Mouse (Mus musculus) liver, embryonic 15.5 days (tissue): ENCODE results near the gene Ccdc146. TPM values are rescaled to one million over a fixed set of nuclear protein-coding genes. Genes with fewer than 3 reads are reported as not detected.
"Not testable (repeated sequence)": the region's sequence is repeated elsewhere in the genome, so short reads cannot be mapped to it uniquely, and the experiment has no call there.

Experiments used
- ATAC-seq: fragments of 200-750 bp; cut with Nextera tagmentation; 2 replicates; pipeline ENCODE4 v1.8.0; 2017; ENCODE audit warnings: moderate number of reproducible peaks, mild to moderate bottlenecking, moderate library complexity; ENCODE audit not compliant: insufficient read depth
- H3K27ac ChIP-seq: fragments of 300-500 bp; sonication (generic); replicated peaks from 2 replicates; pipeline ENCODE4 v1.5.1; 2015; ENCODE audit warnings: mild to moderate bottlenecking, inconsistent platforms
- H3K27me3 ChIP-seq: fragments of 300-500 bp; sonication (generic); 2 replicates; pipeline ENCODE4 v1.6.1; 2015; ENCODE audit warnings: mild to moderate bottlenecking, inconsistent platforms
- H3K36me3 ChIP-seq: fragments of 300-500 bp; sonication (generic); replicated peaks from 2 replicates; pipeline ENCODE4 v1.6.1; 2015; ENCODE audit warnings: moderate library complexity, mild to moderate bottlenecking, inconsistent platforms
- H3K4me1 ChIP-seq: fragments of 300-500 bp; sonication (generic); replicated peaks from 2 replicates; pipeline ENCODE4 v1.6.1; 2015; ENCODE audit warnings: inconsistent platforms
- H3K4me2 ChIP-seq: fragments of 300-500 bp; sonication (generic); 2 replicates; pipeline ENCODE4 v1.6.1; 2015; ENCODE audit warnings: moderate library complexity, mild to moderate bottlenecking, inconsistent platforms
- H3K4me3 ChIP-seq: fragments of 300-500 bp; sonication (generic); replicated peaks from 2 replicates; pipeline ENCODE4 v1.5.1; 2015; ENCODE audit warnings: mild to moderate bottlenecking, inconsistent platforms
- H3K9ac ChIP-seq: fragments of 300-500 bp; sonication (generic); 2 replicates; pipeline ENCODE4 v1.6.1; 2015; ENCODE audit warnings: moderate library complexity, mild to moderate bottlenecking, inconsistent platforms
- H3K9me3 ChIP-seq: fragments of 300-500 bp; sonication (generic); replicated peaks from 2 replicates; pipeline ENCODE4 v1.6.1; 2016; ENCODE audit warnings: inconsistent platforms
- WGBS: fragments of 180-500 bp; shearing (Covaris S2); methylation state at CpG from one replicate; pipeline ENCODE4 v1.1.7; 2015; ENCODE audit warnings: mixed read lengths; ENCODE audit not compliant: insufficient replicate concordance; 5-methylcytosine and 5-hydroxymethylcytosine counted together
- polyA plus RNA-seq: library from polyadenylated mRNA; unstranded; fragments of >200 nt; fragmentation: Nextera tagmentation; extraction: Ambion mirVana; gene quantifications from 2 replicates; pipeline ENCODE4 v1.2.1, GENCODE M21; 2015

The Ccdc146 gene
- polyA plus RNA-seq, 1 experiment from 2014 or later, result not detected

- Histone ChIP-seq H3K4me1 (no peaks in the 10 kb centered on the region), H3K27me3 (no peaks in the 10 kb centered on the region), H3K4me3 (no peak overlapping the region), H3K4me2 (no peak overlapping the region), H3K9me3 (no peaks in the 10 kb centered on the region), H3K27ac (no peak overlapping the region), H3K36me3 (no peaks in the 10 kb centered on the region), H3K9ac (no peak overlapping the region)
- WGBS, result 79% methylated on average over 12 of the region's 12 CpGs
- ATAC-seq, result no peak
Observed at GRCm38 (mm10) chr5:21283356-21284062, 141.0 kb downstream of the Ccdc146 start.

- H3K36me3 ChIP-seq, H3K4me3 ChIP-seq, H3K4me1 ChIP-seq, H3K9me3 ChIP-seq, H3K27me3 ChIP-seq, ATAC-seq, H3K27ac ChIP-seq, H3K4me2 ChIP-seq, H3K9ac ChIP-seq: not testable (repeated sequence)
- 28% methylated on average over 2 of the region's 2 CpGs for WGBS
Observed at GRCm38 (mm10) chr5:21277685-21278084, 146.8 kb downstream of the Ccdc146 start.

GRCm38 (mm10) chr5:21271386-21272354 is 152.8 kb downstream of the Ccdc146 start:
- Histone ChIP-seq H3K4me2 (no peak overlapping the region), H3K36me3 (no peaks in the 10 kb centered on the region), H3K4me3 (no peak overlapping the region), H3K4me1 (peaks cover 5% of the 10 kb centered on the region; the same call in 1 of the 2 replicates), H3K9me3 (no peaks in the 10 kb centered on the region), H3K27me3 (peaks cover 3% of the 10 kb centered on the region; the same call in 1 of the 2 replicates), H3K27ac (no peak overlapping the region), H3K9ac (no peak overlapping the region)
- ATAC-seq, result 0 out of 2 replicates have a peak, but pooled peaks have one; percentile 15
- WGBS, result 52% methylated on average over 9 of the region's 9 CpGs

- Histone ChIP-seq H3K27ac (no peak overlapping the region), H3K9ac (no peak overlapping the region), H3K4me2 (no peak overlapping the region), H3K27me3 (peaks cover 3% of the 10 kb centered on the region; the same call in 1 of the 2 replicates), H3K4me3 (no peak overlapping the region), H3K4me1 (peaks cover 5% of the 10 kb centered on the region; the same call in 1 of the 2 replicates), H3K36me3 (no peaks in the 10 kb centered on the region), H3K9me3 (no peaks in the 10 kb centered on the region)
- WGBS, result 64% methylated on average over 4 of the region's 4 CpGs
- no peak for ATAC-seq
Observed at GRCm38 (mm10) chr5:21270756-21271155, 153.7 kb downstream of the Ccdc146 start.

GRCm38 (mm10) chr5:21269446-21269845 is 155.0 kb downstream of the Ccdc146 start:
- 57% methylated on average over 5 of the region's 5 CpGs for WGBS
- H3K9me3 ChIP-seq, result no peaks in the 10 kb centered on the region
- H3K4me1 ChIP-seq, result peaks cover 5% of the 10 kb centered on the region; the same call in 1 of the 2 replicates
- H3K4me2 ChIP-seq, result no peak overlapping the region
- no peaks in the 10 kb centered on the region for H3K36me3 ChIP-seq
- no peak overlapping the region for H3K4me3 ChIP-seq
- H3K9ac ChIP-seq, result no peak overlapping the region
- ATAC-seq, result no peak
- H3K27me3 ChIP-seq, result peaks cover 1% of the 10 kb centered on the region; the same call in 1 of the 2 replicates
- no peak overlapping the region for H3K27ac ChIP-seq

GRCm38 (mm10) chr5:21267090-21267489 is 157.4 kb downstream of the Ccdc146 start:
- peaks cover 5% of the 10 kb centered on the region; the same call in 1 of the 2 replicates for H3K4me1 ChIP-seq
- no peak overlapping the region for H3K9ac ChIP-seq
- 65% methylated on average over 2 of the region's 2 CpGs for WGBS
- H3K27ac ChIP-seq, result no peak overlapping the region
- H3K27me3 ChIP-seq, result 0 out of 2 replicates have a peak, but pooled peaks cover 3% of the 10 kb centered on the region
- ATAC-seq, result peak; percentile 87
- H3K4me3 ChIP-seq, result no peak overlapping the region
- no peak overlapping the region for H3K4me2 ChIP-seq
- H3K9me3 ChIP-seq, result no peaks in the 10 kb centered on the region
- no peaks in the 10 kb centered on the region for H3K36me3 ChIP-seq

- Histone ChIP-seq H3K4me3 (no peak overlapping the region), H3K4me1 (no peaks in the 10 kb centered on the region), H3K9me3 (no peaks in the 10 kb centered on the region), H3K27ac (no peak overlapping the region), H3K36me3 (no peaks in the 10 kb centered on the region), H3K4me2 (no peak overlapping the region), H3K27me3 (0 out of 2 replicates have a peak, but pooled peaks cover 3% of the 10 kb centered on the region), H3K9ac (no peak overlapping the region)
- WGBS, result 18% methylated on average over 4 of the region's 4 CpGs
- no peak for ATAC-seq
Observed at GRCm38 (mm10) chr5:21265049-21265448, 159.4 kb downstream of the Ccdc146 start.

GRCm38 (mm10) chr5:21264352-21265021 is 160.0 kb downstream of the Ccdc146 start:
- Histone ChIP-seq H3K4me2 (no peak overlapping the region), H3K27me3 (0 out of 2 replicates have a peak, but pooled peaks cover 3% of the 10 kb centered on the region), H3K4me1 (no peaks in the 10 kb centered on the region), H3K9me3 (no peaks in the 10 kb centered on the region), H3K36me3 (no peaks in the 10 kb centered on the region), H3K4me3 (no peak overlapping the region), H3K27ac (no peak overlapping the region), H3K9ac (no peak overlapping the region)
- 81% methylated on average over 8 of the region's 8 CpGs for WGBS
- ATAC-seq, result no peak

- no peak overlapping the region for H3K27ac ChIP-seq
Observed at GRCm38 (mm10) chr5:21263202-21264055, 161.0 kb downstream of the Ccdc146 start.

More at GRCm38 (mm10) chr5:21263202-21264055, 161.0 kb downstream of the Ccdc146 start:
- 0 out of 2 replicates have a peak, but pooled peaks cover 3% of the 10 kb centered on the region for H3K27me3 ChIP-seq
- no peaks in the 10 kb centered on the region for H3K36me3 ChIP-seq
- no peak overlapping the region for H3K4me2 ChIP-seq
- no peaks in the 10 kb centered on the region for H3K4me1 ChIP-seq
- no peak for ATAC-seq
- H3K9ac ChIP-seq, result no peak overlapping the region
- H3K9me3 ChIP-seq, result no peaks in the 10 kb centered on the region
- H3K4me3 ChIP-seq, result no peak overlapping the region
- WGBS, result 39% methylated on average over 18 of the region's 18 CpGs
